Mouse (Mus musculus): ENCODE data around the gene Glod5.

GRCm38 (mm10) chrX:7966161-7966560, 52.1 kb downstream of the Glod5 start:
- TF ChIP-seq POLR2A (IDR thresholded peaks at IDR 0.05; ENCODE audit: borderline replicate concordance, low read depth, low read length) (no peak), CTCF (IDR thresholded peaks at IDR 0.05; ENCODE audit: low read depth, low read length) (no peak)
